Mouse (Mus musculus) WW6 (cell line): Measurements from ENCODE around the gene 4931429L15Rik.

ENCODE experiments used
- DNase-seq: peaks from one replicate; pipeline ENCODE4 v3.0.0-alpha.2; 2013; ENCODE audit warnings: low read depth, low spot score

The 4931429L15Rik gene

DNA sequence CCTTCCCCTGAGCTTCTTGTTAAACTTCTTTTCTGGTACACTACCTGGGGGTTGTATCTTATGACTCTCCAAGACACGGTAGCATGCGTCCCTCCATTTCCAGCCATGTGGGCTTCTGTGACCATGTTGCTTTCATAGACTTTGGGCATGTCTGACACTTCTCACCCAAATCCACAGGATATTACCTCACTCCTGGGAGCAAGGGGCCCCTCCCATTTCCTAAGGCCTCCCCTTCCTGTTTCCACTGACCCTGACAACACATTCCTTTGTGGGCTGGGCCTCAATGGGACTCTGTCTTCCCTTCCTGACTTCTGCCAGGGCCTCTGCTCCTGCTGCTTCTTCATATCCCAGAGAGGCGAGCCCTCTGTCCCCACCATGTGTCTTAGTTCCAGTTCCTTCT is 62.2 kb downstream of the 4931429L15Rik start:
- no peak for DNase-seq

DNA sequence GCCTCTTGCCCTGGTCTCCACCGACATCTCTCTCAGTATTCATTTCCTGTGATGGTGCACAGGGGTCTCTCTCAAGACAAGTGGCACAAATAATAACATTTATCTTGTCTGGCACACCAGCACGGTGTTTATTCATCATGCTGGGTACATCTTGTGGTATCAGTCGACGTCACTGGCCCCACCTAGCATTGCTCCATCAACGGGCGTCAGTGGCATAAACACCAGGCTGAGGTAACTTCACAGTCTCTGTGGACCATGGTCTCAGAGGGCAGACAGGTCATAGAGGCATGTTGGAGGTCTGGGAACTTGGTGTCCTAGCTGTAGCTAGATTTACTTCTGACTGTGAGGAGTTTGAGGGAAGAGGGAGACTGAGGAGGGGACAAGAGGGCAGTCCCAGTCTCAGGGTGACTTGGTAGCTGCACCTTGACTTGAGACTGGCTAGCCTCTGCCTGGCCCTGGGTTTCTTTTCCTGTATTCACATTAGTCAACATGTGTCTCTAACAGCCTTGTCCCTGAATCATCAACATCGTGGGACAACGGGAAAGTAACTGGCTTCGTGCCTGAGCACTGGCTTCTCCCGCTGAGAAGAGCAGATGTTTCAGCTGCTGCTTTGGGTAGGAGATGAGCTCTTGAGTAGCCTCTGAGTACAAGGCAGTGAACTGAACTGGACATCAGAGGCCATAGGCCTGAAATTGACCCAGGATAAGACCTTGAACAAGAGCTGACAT is 63.0 kb downstream of the 4931429L15Rik start:
- no peak for DNase-seq

DNA sequence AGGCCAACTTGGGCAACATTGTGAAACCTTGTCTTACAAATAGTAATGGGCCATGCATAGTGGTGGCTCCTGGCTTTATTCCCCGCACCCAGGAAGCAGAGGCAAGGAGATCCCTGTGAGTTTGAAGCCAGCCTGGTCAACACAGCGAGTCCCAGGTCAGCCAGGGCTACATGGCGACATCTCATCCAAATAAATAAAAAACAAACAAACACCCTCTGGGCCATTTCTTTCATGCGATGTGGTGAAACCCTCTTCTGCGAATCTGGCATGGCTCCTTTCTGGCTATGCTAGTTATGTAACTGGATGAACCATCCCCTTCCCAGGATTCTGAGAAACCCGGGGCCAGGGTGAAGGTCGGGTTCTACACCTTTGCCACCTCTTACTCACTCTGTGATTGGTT is 63.6 kb downstream of the 4931429L15Rik start:
- DNase-seq, result no peak
